Mouse (Mus musculus) liver, embryonic 14.5 days (tissue): Measurements from ENCODE around the gene Zfp786.

Source experiments
- CTCF ChIP-seq: IDR thresholded peaks from 2 replicates; pipeline ENCODE4 v1.5.1; 2016; ENCODE audit warnings: antibody characterized with exemption, low read depth, control low read depth
- EP300 ChIP-seq: IDR thresholded peaks from 2 replicates; pipeline ENCODE4 v1.6.1; 2016; ENCODE audit warnings: antibody characterized with exemption, low read depth

DNA sequence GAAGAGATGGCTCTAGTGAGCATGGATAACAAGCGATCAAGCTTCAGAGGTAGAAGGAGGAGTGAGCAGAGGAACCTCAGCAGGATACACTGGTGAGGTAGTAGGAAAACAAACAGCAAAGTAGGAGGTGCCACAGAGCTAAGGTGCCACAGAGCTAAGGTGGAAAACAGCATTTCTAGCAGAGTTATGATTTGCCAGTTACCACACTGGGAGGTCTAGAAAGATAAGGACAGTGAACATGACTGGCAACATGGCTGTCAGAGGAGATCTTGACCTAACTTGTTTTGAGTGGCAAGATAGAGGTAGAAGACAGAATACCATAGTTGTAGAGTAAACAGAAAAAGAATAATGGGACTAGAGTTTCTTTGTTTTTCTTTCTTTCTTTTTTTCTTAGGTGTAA lies 11.7 kb upstream of the Zfp786 start:
- no peak for TF ChIP-seq CTCF
- TF ChIP-seq EP300, result no peak
